Mouse (Mus musculus) midbrain, embryonic 10.5 days (tissue): ENCODE data around the gene Abcc6. TPM values are rescaled to one million over a fixed set of nuclear protein-coding genes. Genes with fewer than 3 reads are reported as not detected.
A peak's percentile ranks its signal among the peaks of the same experiment; 100 is the strongest.

Source experiments
- DNase-seq: peaks from one replicate; pipeline ENCODE4 v3.0.0-alpha.2; 2017; ENCODE audit warnings: low spot score
- H3K27ac ChIP-seq: fragments of 300-500 bp; sonication (generic); replicated peaks from 2 replicates; pipeline ENCODE4 v1.5.1; 2016; ENCODE audit warnings: mild to moderate bottlenecking
- H3K27me3 ChIP-seq: fragments of 300-500 bp; sonication (generic); 2 replicates; pipeline ENCODE4 v1.6.1; 2016; ENCODE audit warnings: low read depth, mild to moderate bottlenecking; ENCODE audit not compliant: poor library complexity, severe bottlenecking
- H3K36me3 ChIP-seq: fragments of 300-500 bp; sonication (generic); 2 replicates; pipeline ENCODE4 v1.6.1; 2016; ENCODE audit warnings: mild to moderate bottlenecking, moderate library complexity
- H3K4me1 ChIP-seq: fragments of 300-500 bp; sonication (generic); 2 replicates; pipeline ENCODE4 v1.6.1; 2016
- H3K4me3 ChIP-seq: fragments of 300-500 bp; sonication (generic); 2 replicates; pipeline ENCODE4 v1.5.1; 2016; ENCODE audit warnings: mild to moderate bottlenecking, moderate library complexity
- H3K9me3 ChIP-seq: fragments of 300-500 bp; sonication (generic); replicated peaks from 2 replicates; pipeline ENCODE4 v1.6.1; 2016; ENCODE audit warnings: mild to moderate bottlenecking
- WGBS: fragments of 180-500 bp; shearing (Covaris S2); methylation state at CpG from one replicate; pipeline ENCODE4 v1.1.7; 2016; 5-methylcytosine and 5-hydroxymethylcytosine counted together
- polyA plus RNA-seq: library from polyadenylated mRNA; unstranded; fragments of >200 nt; fragmentation: Nextera tagmentation; extraction: Ambion mirVana; gene quantifications from 2 replicates; pipeline ENCODE4 v1.2.1, GENCODE M21; 2016

Gene Abcc6
- polyA plus RNA-seq = 0.12 and 0.17 TPM in 2 replicates

- Histone ChIP-seq H3K27me3 (0 out of 2 replicates have a peak, but pooled peaks cover 8% of the 10 kb centered on the region), H3K36me3 (no peaks in the 10 kb centered on the region), H3K4me3 (peak within 1 kb of the TSS; percentile 37), H3K27ac (peak within 1 kb of the TSS; percentile 57; the same call in 1 of the 2 replicates), H3K9me3 (no peaks in the 10 kb centered on the region), H3K4me1 (peaks cover 31% of the 10 kb centered on the region)
- 8% methylated on average over 11 of the region's 11 CpGs for WGBS
- DNase-seq = peak; percentile 40
These were observed at the start of gene Abcc6 for GRCm38 (mm10) chr7:46030145-46030488. Gene Abcc6 (minus strand): TSS chr7:46030302.

GRCm38 (mm10) chr7:46077675-46078074 lies 47.6 kb upstream of the Abcc6 start:
- peaks cover 95% of the 10 kb centered on the region for H3K36me3 ChIP-seq
- no peak for DNase-seq

GRCm38 (mm10) chr7:46076844-46077243 lies 46.7 kb upstream of the Abcc6 start:
- Histone ChIP-seq H3K9me3 (no peaks in the 10 kb centered on the region), H3K4me3 (no peak overlapping the region), H3K4me1 (no peaks in the 10 kb centered on the region), H3K27ac (no peak overlapping the region), H3K27me3 (no peaks in the 10 kb centered on the region), H3K36me3 (peaks cover 95% of the 10 kb centered on the region)
- DNase-seq = no peak
- WGBS = 89% methylated on average over 7 of the region's 7 CpGs

More at GRCm38 (mm10) chr7:46077675-46078074, 47.6 kb upstream of the Abcc6 start:
- WGBS = 94% methylated on average over 12 of the region's 12 CpGs
- H3K4me3 ChIP-seq = no peak overlapping the region
- no peaks in the 10 kb centered on the region for H3K27me3 ChIP-seq
- H3K27ac ChIP-seq = no peak overlapping the region
- H3K9me3 ChIP-seq = no peaks in the 10 kb centered on the region
- no peaks in the 10 kb centered on the region for H3K4me1 ChIP-seq

- 95% methylated on average over 8 of the region's 8 CpGs for WGBS
- Histone ChIP-seq H3K27ac (no peak overlapping the region), H3K9me3 (no peaks in the 10 kb centered on the region), H3K36me3 (peaks cover 98% of the 10 kb centered on the region), H3K27me3 (no peaks in the 10 kb centered on the region), H3K4me3 (no peak overlapping the region), H3K4me1 (no peaks in the 10 kb centered on the region)
- DNase-seq = no peak
These were observed 38.7 kb upstream of the Abcc6 start for GRCm38 (mm10) chr7:46068831-46069230.

- H3K27ac ChIP-seq = no peak overlapping the region
- H3K36me3 ChIP-seq = peaks cover 98% of the 10 kb centered on the region
- H3K27me3 ChIP-seq = no peaks in the 10 kb centered on the region
- no peak for DNase-seq
- no peak overlapping the region for H3K4me3 ChIP-seq
- 94% methylated on average over 6 of the region's 6 CpGs for WGBS
- H3K9me3 ChIP-seq = no peaks in the 10 kb centered on the region
- H3K4me1 ChIP-seq = no peaks in the 10 kb centered on the region
These were observed 33.2 kb upstream of the Abcc6 start for GRCm38 (mm10) chr7:46063296-46063695.

- no peaks in the 10 kb centered on the region for H3K4me1 ChIP-seq
- no peaks in the 10 kb centered on the region for H3K9me3 ChIP-seq
- H3K4me3 ChIP-seq = no peak overlapping the region
- WGBS = 94% methylated on average over 16 of the region's 16 CpGs
- peaks cover 98% of the 10 kb centered on the region for H3K36me3 ChIP-seq
- no peak for DNase-seq
- H3K27me3 ChIP-seq = no peaks in the 10 kb centered on the region
- H3K27ac ChIP-seq = no peak overlapping the region
These were observed 31.5 kb upstream of the Abcc6 start for GRCm38 (mm10) chr7:46061614-46062013.

- Histone ChIP-seq H3K36me3 (peaks cover 99% of the 10 kb centered on the region), H3K4me3 (no peak overlapping the region), H3K9me3 (no peaks in the 10 kb centered on the region), H3K4me1 (no peaks in the 10 kb centered on the region), H3K27ac (no peak overlapping the region), H3K27me3 (no peaks in the 10 kb centered on the region)
- WGBS = 98% methylated on average over 8 of the region's 8 CpGs
- no peak for DNase-seq
These were observed 30.6 kb upstream of the Abcc6 start for GRCm38 (mm10) chr7:46060688-46061087.

GRCm38 (mm10) chr7:46058882-46059281 lies 28.8 kb upstream of the Abcc6 start:
- Histone ChIP-seq H3K27ac (no peak overlapping the region), H3K4me1 (no peaks in the 10 kb centered on the region), H3K9me3 (no peaks in the 10 kb centered on the region), H3K36me3 (peaks cover 99% of the 10 kb centered on the region), H3K4me3 (no peak overlapping the region), H3K27me3 (no peaks in the 10 kb centered on the region)
- 96% methylated on average over 11 of the region's 11 CpGs for WGBS
- DNase-seq = no peak

GRCm38 (mm10) chr7:46053566-46053965 lies 23.5 kb upstream of the Abcc6 start:
- Histone ChIP-seq H3K4me1 (peaks cover 14% of the 10 kb centered on the region), H3K27me3 (no peaks in the 10 kb centered on the region), H3K36me3 (peaks cover 87% of the 10 kb centered on the region), H3K9me3 (no peaks in the 10 kb centered on the region), H3K4me3 (no peak overlapping the region), H3K27ac (no peak overlapping the region)
- WGBS = 93% methylated on average over 3 of the region's 3 CpGs
- DNase-seq = no peak

- no peaks in the 10 kb centered on the region for H3K9me3 ChIP-seq
- 90% methylated on average over 4 of the region's 4 CpGs for WGBS
- H3K27me3 ChIP-seq = no peaks in the 10 kb centered on the region
- H3K4me3 ChIP-seq = no peak overlapping the region
- H3K36me3 ChIP-seq = peaks cover 87% of the 10 kb centered on the region
- no peak for DNase-seq
- H3K4me1 ChIP-seq = peaks cover 14% of the 10 kb centered on the region
- H3K27ac ChIP-seq = no peak overlapping the region
These were observed 22.2 kb upstream of the Abcc6 start for GRCm38 (mm10) chr7:46052161-46052821.

GRCm38 (mm10) chr7:46049981-46050380 lies 19.9 kb upstream of the Abcc6 start:
- H3K27me3 ChIP-seq = no peaks in the 10 kb centered on the region
- H3K27ac ChIP-seq = no peak overlapping the region
- 70% methylated on average over 7 of the region's 7 CpGs for WGBS
- H3K4me3 ChIP-seq = no peak overlapping the region
- no peaks in the 10 kb centered on the region for H3K9me3 ChIP-seq
- peaks cover 14% of the 10 kb centered on the region for H3K4me1 ChIP-seq
- no peak for DNase-seq
- peaks cover 84% of the 10 kb centered on the region for H3K36me3 ChIP-seq

- Histone ChIP-seq H3K4me1 (peaks cover 14% of the 10 kb centered on the region), H3K36me3 (peaks cover 84% of the 10 kb centered on the region), H3K4me3 (no peak overlapping the region), H3K27me3 (no peaks in the 10 kb centered on the region), H3K9me3 (no peaks in the 10 kb centered on the region), H3K27ac (no peak overlapping the region)
- DNase-seq = no peak
- WGBS = 93% methylated on average over 13 of the region's 13 CpGs
These were observed 17.9 kb upstream of the Abcc6 start for GRCm38 (mm10) chr7:46047873-46048562.

GRCm38 (mm10) chr7:46045882-46046281 lies 15.8 kb upstream of the Abcc6 start:
- Histone ChIP-seq H3K27me3 (no peaks in the 10 kb centered on the region), H3K9me3 (no peaks in the 10 kb centered on the region), H3K4me1 (peaks cover 14% of the 10 kb centered on the region), H3K36me3 (peaks cover 88% of the 10 kb centered on the region), H3K27ac (no peak overlapping the region), H3K4me3 (no peak overlapping the region)
- no peak for DNase-seq
- 94% methylated on average over 11 of the region's 11 CpGs for WGBS
